Mouse (Mus musculus) bone marrow, adult 2 months (tissue): ENCODE results near the gene Cdc42bpb. TPM values are rescaled to one million over a fixed set of nuclear protein-coding genes. Genes with fewer than 3 reads are reported as not detected.

Experiments used
- H3K27ac ChIP-seq: fragments of 200-500 bp; 2 replicates; pipeline ENCODE4 v1.5.1; 2012; ENCODE audit warnings: low read depth, mild to moderate bottlenecking, control low read depth, inconsistent platforms, low read length; ENCODE audit not compliant: control insufficient read depth, poor library complexity, insufficient read depth
- H3K4me1 ChIP-seq: fragments of 200-500 bp; 2 replicates; pipeline ENCODE4 v1.6.1; 2011; ENCODE audit warnings: low read length; ENCODE audit not compliant: control insufficient read depth, insufficient read depth
- H3K4me3 ChIP-seq: fragments of 200-500 bp; replicated peaks from 2 replicates; pipeline ENCODE3; 2011; ENCODE audit warnings: mild to moderate bottlenecking, low read depth, low read length, control low read depth; ENCODE audit not compliant: control insufficient read depth
- CTCF ChIP-seq: fragments of 200-500 bp; IDR thresholded peaks from 2 replicates; pipeline ENCODE4 v1.5.1; 2011; ENCODE audit warnings: low read length, control low read depth; ENCODE audit not compliant: control insufficient read depth, insufficient read depth
- POLR2A ChIP-seq: fragments of 200-500 bp; IDR thresholded peaks from 2 replicates; pipeline ENCODE4 v1.6.1; 2011; ENCODE audit warnings: low read depth, mild to moderate bottlenecking, control low read depth, low read length, borderline replicate concordance; ENCODE audit not compliant: control insufficient read depth
- WGBS: fragments of 180-500 bp; shearing (Covaris S2); methylation state at CpG from one replicate; pipeline ENCODE4 v1.1.7; 2018; 5-methylcytosine and 5-hydroxymethylcytosine counted together
- polyA plus RNA-seq: library from polyadenylated mRNA; stranded (reverse); fragments of >200 nt; gene quantifications from 2 replicates; pipeline ENCODE4 v1.2.4, GENCODE M21; 2011; ENCODE audit warnings: low replicate concordance; ENCODE audit not compliant: missing spikeins, insufficient read depth, insufficient read length

Gene Cdc42bpb
- polyA plus RNA-seq, 1 experiment: 20.1 TPM

- no peak overlapping the region for H3K4me3 ChIP-seq
- WGBS: 88% methylated on average over 16 of the region's 16 CpGs
- no peaks in the 10 kb centered on the region for H3K4me1 ChIP-seq
- no peak overlapping the region for H3K27ac ChIP-seq
- TF ChIP-seq POLR2A: no peak
- TF ChIP-seq CTCF: no peak
These were observed 113.9 kb downstream of the Cdc42bpb start for GRCm38 (mm10) chr12:111263650-111264049.

GRCm38 (mm10) chr12:111251227-111251626 is 126.3 kb downstream of the Cdc42bpb start:
- Histone ChIP-seq H3K4me1 (no peaks in the 10 kb centered on the region), H3K4me3 (no peak overlapping the region), H3K27ac (no peak overlapping the region)
- no peak for TF ChIP-seq POLR2A
- 0 out of 2 replicates have a peak, but pooled peaks have one; percentile 11 for TF ChIP-seq CTCF
- 81% methylated on average over 9 of the region's 9 CpGs for WGBS

- H3K4me3 ChIP-seq: no peak overlapping the region
- no peak overlapping the region for H3K27ac ChIP-seq
- TF ChIP-seq POLR2A (no peak), CTCF (no peak)
- no peaks in the 10 kb centered on the region for H3K4me1 ChIP-seq
- 82% methylated on average over 8 of the region's 8 CpGs for WGBS
These were observed 127.4 kb downstream of the Cdc42bpb start for GRCm38 (mm10) chr12:111250116-111250515.

- TF ChIP-seq CTCF (no peak), POLR2A (no peak)
- WGBS: 67% methylated on average over 3 of the region's 3 CpGs
- Histone ChIP-seq H3K27ac (no peak overlapping the region), H3K4me1 (no peaks in the 10 kb centered on the region), H3K4me3 (no peak overlapping the region)
These were observed 128.4 kb downstream of the Cdc42bpb start for GRCm38 (mm10) chr12:111249095-111249494.

- Histone ChIP-seq H3K4me3 (no peak overlapping the region), H3K4me1 (no peaks in the 10 kb centered on the region), H3K27ac (no peak overlapping the region)
- no peak for TF ChIP-seq CTCF
- TF ChIP-seq POLR2A: no peak
- 76% methylated on average over 9 of the region's 9 CpGs for whole genome bisulfite sequencing
These were observed 130.6 kb downstream of the Cdc42bpb start for GRCm38 (mm10) chr12:111246808-111247464.

GRCm38 (mm10) chr12:111245070-111245469 is 132.4 kb downstream of the Cdc42bpb start:
- TF ChIP-seq POLR2A (no peak), CTCF (no peak)
- Histone ChIP-seq H3K27ac (no peak overlapping the region), H3K4me3 (no peak overlapping the region), H3K4me1 (no peaks in the 10 kb centered on the region)
- WGBS: 87% methylated on average over 6 of the region's 6 CpGs

- Histone ChIP-seq H3K27ac (no peak overlapping the region), H3K4me3 (no peak overlapping the region), H3K4me1 (no peaks in the 10 kb centered on the region)
- TF ChIP-seq POLR2A: no peak
- TF ChIP-seq CTCF: no peak
- WGBS: 88% methylated on average over 12 of the region's 12 CpGs
These were observed 133.8 kb downstream of the Cdc42bpb start for GRCm38 (mm10) chr12:111243733-111244132.

Other genes with a start within 250 kb of the Cdc42bpb start
- gene Traf3, start 211.3 kb downstream of the Cdc42bpb start, polyA plus RNA-seq: 2.4 and 9.2 TPM in 2 replicates
- not detected in 2 replicates for gene 4930595D18Rik, start 193.2 kb downstream of the Cdc42bpb start, polyA plus RNA-seq
- gene Amn, start 106.6 kb downstream of the Cdc42bpb start, polyA plus RNA-seq: not detected in 2 replicates
- not detected in 2 replicates for gene Lbhd2, start 29.1 kb upstream of the Cdc42bpb start, polyA plus RNA-seq
- 7.3 and 18.4 TPM in 2 replicates for gene Exoc3l4, start 39.3 kb upstream of the Cdc42bpb start, polyA plus RNA-seq
- 91.4 and 149 TPM in 2 replicates for gene Tnfaip2, start 64.8 kb upstream of the Cdc42bpb start, polyA plus RNA-seq
- gene Gm266, start 108.1 kb upstream of the Cdc42bpb start, polyA plus RNA-seq: not detected in 2 replicates
- gene Eif5, start 160.3 kb upstream of the Cdc42bpb start, polyA plus RNA-seq: 247 and 257 TPM in 2 replicates
- gene Mark3, start 196.8 kb upstream of the Cdc42bpb start, polyA plus RNA-seq: 49.3 and 54.0 TPM in 2 replicates